Mouse (Mus musculus): Measurements from ENCODE around the gene Gm21969. TPM values are rescaled to one million over a fixed set of nuclear protein-coding genes. Genes with fewer than 3 reads are reported as not detected.

Gm21969 gene
- total RNA-seq, 2 experiments from 2014 or later, result not detected

DNA sequence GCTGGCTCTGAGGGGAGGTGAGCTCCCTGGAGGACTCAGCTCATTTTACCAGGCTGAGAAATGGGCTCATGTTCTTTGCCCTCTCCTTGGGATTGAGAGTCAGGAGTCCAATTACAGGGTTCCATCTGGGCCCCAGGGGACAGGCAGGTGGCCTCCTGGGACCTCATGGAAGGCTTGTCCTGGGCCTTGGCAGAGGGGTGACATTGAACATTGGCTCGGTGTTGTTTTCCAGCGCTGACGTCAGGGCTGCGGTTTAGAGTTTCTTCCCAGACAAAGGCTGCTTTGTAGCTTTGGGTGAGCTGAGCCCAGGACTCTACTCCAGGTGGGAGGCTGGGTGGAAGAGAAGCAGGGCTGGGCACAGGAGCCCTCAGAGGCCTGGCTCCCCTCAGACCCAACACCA lies 15.2 kb upstream of the Gm21969 start:
- DNase-seq (ENCODE audit: extremely low spot score in 1 of 2, low spot score in 2 of 2), result no peak
- intact Hi-C loops (cut with DNase I), result no loop called here
- TF ChIP-seq CTCF (IDR thresholded peaks at IDR 0.05), result no peak
- Histone ChIP-seq H3K4me3 (no peak overlapping the region), H3K27ac (peak overlapping the region; percentile 32; the same call in 1 of the 2 replicates)

DNA sequence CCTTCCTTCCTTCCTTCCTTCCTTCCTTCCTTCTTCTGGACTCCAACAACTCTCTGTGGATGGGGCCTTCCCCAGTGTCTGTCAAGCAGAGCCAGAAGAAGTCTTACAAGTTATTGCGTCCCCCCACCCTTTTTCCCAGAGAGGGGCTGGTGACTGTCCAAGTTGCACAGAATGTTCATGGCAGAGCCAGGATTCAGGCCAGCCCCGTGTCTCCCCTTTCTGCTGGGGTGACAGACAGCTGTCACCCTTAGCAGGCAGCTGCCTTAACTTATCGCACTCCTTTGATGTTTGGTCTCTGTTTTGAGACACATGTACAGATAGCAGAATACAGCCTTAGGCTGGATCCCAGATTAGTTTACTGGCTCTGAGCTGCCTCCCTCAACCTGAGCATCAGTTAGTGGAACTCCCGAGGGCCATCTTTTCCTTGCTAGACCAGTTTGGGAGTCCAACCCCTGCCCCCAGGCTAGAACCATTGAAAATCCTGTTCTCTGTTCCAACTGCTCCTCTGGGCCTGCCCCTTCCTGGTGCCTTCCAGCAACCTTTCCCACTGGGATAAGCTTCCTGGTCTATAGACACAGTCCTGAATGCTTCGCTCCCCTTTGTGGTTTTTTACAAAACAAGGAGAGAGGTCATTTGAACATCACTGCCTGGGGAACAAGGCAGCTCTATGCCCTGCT lies 13.5 kb upstream of the Gm21969 start:
- TF ChIP-seq CTCF (IDR thresholded peaks at IDR 0.05), result no peak
- no peak for DNase-seq (ENCODE audit: extremely low spot score in 1 of 2, low spot score in 2 of 2)
- Histone ChIP-seq H3K27ac (no peak overlapping the region), H3K4me3 (no peak overlapping the region)
- intact Hi-C loops (cut with DNase I), result no loop called here

DNA sequence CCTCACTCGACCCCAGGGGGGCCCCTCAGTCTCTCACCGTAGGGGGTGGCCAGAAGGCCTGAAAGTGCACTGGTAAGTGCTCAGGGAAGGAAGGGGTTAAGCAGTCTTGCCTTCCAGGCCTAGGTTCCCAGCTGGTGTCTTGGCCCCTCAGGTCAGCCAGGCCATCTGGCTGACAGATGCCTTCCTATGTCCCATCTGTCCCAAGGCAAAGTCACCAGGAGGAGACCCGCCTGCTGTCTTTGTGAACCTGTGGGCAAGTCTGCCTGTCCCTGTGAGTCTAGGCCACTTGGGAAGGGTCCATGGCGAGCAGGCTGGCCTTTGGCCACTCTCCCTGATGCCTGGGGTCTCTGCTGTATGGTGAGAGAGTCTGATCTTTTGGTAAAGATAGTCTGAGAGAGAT lies 12.5 kb upstream of the Gm21969 start:
- H3K27ac ChIP-seq, result no peak overlapping the region
- intact Hi-C loops (cut with DNase I), result no loop called here
- no peak overlapping the region for H3K4me3 ChIP-seq
- TF ChIP-seq CTCF (IDR thresholded peaks at IDR 0.05), result no peak
- no peak for DNase-seq (ENCODE audit: extremely low spot score in 1 of 2, low spot score in 2 of 2)

DNA sequence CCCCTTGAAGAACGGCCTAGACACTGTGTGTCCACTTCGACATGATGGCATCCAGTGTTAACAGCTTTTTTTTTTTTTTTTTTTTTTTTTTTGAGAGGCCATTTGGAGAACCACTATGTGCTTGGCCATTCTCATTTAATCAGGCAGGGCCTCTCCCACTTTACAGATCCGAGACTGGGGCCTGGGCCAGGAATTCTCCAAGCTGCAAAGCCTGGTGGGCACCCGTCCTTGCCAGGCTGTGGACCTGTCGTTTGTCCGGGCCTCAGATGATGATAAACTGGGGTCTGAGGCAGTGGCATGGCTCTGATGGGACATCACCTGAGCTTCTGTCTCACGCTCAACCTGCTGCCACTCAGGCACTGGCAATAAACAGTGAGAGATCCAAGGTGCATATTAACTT lies 10.1 kb upstream of the Gm21969 start:
- H3K27ac ChIP-seq, result peak overlapping the region; percentile 30; the same call in 1 of the 2 replicates
- DNase-seq (ENCODE audit: extremely low spot score in 1 of 2, low spot score in 2 of 2), result no peak
- TF ChIP-seq CTCF (IDR thresholded peaks at IDR 0.05), result no peak
- intact Hi-C loops (cut with DNase I), result no loop called here
- H3K4me3 ChIP-seq, result no peak overlapping the region

DNA sequence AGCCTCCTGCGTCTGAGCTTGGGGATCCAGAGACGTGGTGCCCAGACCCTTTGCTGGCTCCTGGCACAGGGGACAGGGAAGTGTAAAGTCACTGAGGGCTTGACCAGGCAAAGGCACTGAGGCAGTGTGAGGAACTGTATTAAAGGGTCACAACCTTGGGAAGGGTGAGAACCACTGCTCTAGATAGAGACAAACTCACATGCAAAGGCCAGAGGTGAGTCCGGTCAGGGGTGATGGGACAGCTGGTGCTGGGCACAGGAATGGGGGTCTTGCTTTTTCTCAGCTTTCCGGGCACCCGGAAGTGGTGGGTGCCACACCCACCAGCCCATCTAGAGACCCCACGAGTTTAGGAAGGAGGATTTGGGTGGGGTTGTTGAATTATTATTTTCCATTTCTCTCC lies 9.6 kb upstream of the Gm21969 start:
- DNase-seq (ENCODE audit: extremely low spot score in 1 of 2, low spot score in 2 of 2), result no peak
- H3K4me3 ChIP-seq, result no peak overlapping the region
- TF ChIP-seq CTCF (IDR thresholded peaks at IDR 0.05), result no peak
- intact Hi-C loops (cut with DNase I), result no loop called here
- peak overlapping the region; percentile 30; the same call in 1 of the 2 replicates for H3K27ac ChIP-seq

DNA sequence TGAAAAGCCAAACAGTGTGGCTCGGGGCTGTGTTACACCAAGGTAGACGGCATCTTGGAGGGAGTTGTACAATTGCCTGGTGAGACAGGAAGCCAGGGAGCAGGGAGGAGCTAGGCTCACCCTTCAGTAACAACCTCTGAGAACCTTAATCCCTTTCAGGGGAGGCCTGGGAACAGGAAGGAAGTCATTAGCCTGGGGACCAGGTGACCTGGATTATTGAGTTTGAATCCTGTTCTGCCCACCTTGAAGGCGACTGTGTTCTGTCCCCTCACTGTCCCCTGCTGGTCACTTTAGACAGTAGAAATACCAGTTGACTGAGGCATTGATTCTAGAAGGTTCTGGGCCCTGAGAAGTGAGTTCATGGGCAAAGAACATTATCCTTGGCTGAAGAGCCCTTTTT lies 8.9 kb upstream of the Gm21969 start:
- intact Hi-C loops (cut with DNase I), result no loop called here
- Histone ChIP-seq H3K4me3 (no peak overlapping the region), H3K27ac (no peak overlapping the region)
- DNase-seq (ENCODE audit: extremely low spot score in 1 of 2, low spot score in 2 of 2), result no peak
- peak; percentile 35 for TF ChIP-seq CTCF (IDR thresholded peaks at IDR 0.05)

DNA sequence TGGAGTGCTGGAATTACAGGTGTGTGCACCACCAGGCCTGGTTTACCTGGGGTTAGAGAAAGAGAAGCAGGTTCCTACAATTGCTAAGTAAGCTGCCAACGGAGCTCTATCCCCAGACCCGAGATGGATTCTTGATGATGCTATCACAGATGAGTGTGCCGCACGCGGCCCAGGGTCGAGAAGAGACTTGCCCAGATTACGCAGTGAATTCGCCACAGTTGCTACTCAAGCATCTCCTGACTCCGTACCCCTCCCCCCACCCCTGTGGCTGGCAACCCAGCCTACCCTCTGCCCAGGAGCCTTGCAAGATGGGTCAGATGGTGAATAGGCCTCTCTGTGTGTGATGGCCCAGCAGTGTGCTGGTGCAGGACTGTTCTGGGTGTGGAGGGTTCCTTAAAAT lies 6.3 kb upstream of the Gm21969 start:
- intact Hi-C loops (cut with DNase I), result no loop called here
- Histone ChIP-seq H3K27ac (no peak overlapping the region), H3K4me3 (no peak overlapping the region)
- no peak for TF ChIP-seq CTCF (IDR thresholded peaks at IDR 0.05)
- DNase-seq (ENCODE audit: extremely low spot score in 1 of 2, low spot score in 2 of 2), result no peak

DNA sequence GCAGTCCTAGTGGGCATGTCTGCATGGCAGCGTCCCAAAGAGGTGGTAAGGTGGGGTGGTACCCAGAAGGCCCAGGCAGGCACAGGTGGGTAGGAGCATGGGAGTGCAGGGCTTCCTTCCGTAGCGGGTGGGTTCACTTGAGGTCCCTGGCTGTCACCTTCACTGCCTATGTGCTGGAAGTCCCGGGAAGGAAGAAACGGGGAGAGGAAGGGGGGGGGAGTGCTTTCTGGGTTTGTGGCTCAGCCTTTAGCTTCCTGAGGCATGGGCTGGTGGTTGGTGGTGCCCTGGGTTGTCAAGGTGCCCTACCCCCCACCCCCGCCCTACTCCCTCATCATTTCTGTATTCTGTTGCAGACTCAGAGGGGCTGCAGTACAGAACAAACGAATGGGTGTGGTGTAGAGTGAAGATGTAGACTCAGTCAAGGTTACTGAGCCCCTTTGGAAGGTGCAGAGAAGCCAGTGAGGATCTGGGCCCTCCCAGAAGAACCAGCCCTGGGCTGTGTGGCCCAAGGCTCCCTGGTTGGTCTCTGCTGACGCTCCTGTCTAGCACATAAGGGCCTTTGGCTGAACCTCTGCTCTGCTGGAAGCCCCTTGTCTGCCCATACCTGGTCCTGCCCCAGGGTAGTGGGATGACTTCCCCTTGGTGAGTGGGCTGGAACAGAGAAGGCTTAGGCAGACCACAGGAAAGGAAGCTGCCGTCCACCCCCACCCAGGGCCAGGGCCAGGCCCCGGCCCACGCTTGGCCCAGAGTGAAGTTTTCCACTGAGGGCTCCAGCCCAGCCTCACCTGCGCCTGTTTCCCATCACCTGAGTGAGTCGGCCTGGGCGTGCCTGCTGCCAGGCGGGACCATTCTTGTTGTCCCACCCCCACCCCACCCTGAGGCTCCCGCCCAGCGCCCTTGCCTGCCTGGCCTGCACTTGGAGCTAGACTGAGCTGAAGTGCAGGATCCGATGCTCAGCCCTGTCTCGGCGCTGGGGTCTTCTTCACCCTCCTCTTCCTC lies 5.4 kb upstream of the Gm21969 start:
- Histone ChIP-seq H3K27ac (peak overlapping the region; percentile 85), H3K4me3 (no peak overlapping the region)
- no peak for DNase-seq (ENCODE audit: extremely low spot score in 1 of 2, low spot score in 2 of 2)
- no peak for TF ChIP-seq CTCF (IDR thresholded peaks at IDR 0.05)
- intact Hi-C loops (cut with DNase I), result no loop called here

DNA sequence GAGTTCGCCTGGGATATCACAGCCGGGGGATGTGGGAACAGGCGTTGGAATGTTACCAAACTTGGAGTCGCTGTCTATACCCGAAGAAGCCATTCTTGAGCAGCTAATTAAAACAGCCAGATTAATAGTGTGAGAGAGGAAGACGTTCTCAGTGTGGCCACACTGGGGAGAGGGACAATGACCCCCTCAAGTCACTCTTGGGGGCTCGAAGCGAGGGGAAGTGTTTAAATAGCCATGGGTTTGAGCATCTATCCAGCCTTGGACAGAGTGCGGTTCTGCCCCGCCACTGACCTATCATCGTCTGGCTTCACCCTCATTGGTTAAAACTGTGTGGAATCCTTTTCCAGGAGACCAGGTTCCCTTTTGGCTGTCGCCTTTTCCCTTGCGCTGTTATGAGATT lies 4.6 kb upstream of the Gm21969 start:
- H3K27ac ChIP-seq, result peak overlapping the region; percentile 85
- H3K4me3 ChIP-seq, result no peak overlapping the region
- intact Hi-C loops (cut with DNase I), result no loop called here
- no peak for DNase-seq (ENCODE audit: extremely low spot score in 1 of 2, low spot score in 2 of 2)
- no peak for TF ChIP-seq CTCF (IDR thresholded peaks at IDR 0.05)

DNA sequence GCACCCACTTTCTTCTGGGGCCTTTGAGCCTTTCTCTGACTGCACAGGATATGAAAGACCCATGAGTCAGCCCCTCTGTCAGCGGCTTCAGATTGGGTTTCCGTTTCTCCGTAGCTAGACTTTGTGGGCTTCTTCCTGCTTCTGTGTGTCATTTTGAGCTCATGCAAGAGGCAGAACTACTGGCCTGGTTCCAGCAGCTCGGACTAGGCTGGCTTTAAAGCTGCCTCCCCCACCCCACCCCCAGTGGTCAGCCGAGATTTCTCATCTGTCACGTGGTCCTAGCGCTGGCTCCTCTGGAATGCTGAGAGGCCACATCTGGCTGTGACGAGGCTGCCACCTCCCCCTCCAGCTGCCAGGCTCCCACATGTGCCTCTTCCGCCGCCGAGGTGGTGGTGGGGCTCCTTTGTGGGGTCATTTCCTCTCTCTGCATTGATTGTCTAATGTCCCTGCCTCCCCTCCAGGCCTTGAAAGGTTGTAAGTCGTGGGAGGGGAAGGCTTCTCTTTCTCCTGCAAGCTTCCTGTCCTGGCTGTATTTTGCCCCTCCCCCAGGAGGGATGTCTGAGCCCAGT lies 4.0 kb upstream of the Gm21969 start:
- DNase-seq (ENCODE audit: extremely low spot score in 1 of 2, low spot score in 2 of 2), result peak; percentile 58 to 64
- Histone ChIP-seq H3K4me3 (0 out of 2 replicates have a peak overlapping the region, but pooled peaks have one; percentile 11), H3K27ac (peak overlapping the region; percentile 85)
- TF ChIP-seq CTCF (IDR thresholded peaks at IDR 0.05), result no peak; the same call in 1 of the 2 replicates
- intact Hi-C loops (cut with DNase I), result no loop called here

DNA sequence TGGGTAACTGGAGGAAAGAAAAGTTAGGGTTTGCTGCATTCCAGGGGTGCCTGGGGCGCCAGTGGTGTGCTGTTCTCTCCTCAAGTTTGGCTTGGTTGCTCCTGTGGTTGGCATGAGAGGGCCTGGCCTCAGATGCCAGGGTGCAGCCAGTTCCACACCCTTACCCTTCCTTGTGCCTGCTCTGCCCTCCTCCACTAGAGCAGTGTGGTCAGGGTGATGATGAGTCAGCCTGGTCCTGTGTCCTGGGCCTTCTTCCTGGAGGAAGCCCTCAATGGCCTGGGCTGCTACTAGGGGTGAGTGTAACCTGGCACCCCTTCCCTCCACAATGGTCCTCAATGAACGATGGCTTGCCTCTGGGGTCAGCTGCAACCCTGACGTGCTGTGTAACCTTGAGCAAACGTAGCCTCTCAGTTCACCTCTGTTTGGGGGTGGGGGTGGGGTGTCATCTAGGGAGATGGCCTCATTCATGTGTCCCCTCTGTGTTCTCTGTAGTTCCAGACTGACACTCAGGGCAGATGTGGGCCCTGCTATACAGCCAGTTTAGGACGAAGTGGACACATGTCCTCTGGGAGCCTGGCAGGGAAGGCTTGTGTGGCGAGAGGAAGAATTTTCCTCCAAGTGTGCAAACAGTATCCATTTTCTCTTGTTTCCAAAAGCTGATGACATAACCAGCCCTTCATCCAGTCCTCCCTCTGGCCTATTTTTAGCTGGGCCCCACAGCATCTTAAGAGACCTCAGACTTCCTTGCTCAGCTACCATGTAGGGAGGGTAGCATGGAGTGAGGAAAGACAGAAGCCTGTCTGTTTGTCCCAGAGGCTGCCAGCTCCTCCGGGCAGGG lies 1.2 kb upstream of the Gm21969 start:
- no peak for TF ChIP-seq CTCF (IDR thresholded peaks at IDR 0.05)
- intact Hi-C loops (cut with DNase I), result loop anchor here (1.0 kb wide), 1 partner anchor 27 kb away; no protein-coding TSS in a partner anchor
- no peak for DNase-seq (ENCODE audit: extremely low spot score in 1 of 2, low spot score in 2 of 2)
- H3K4me3 ChIP-seq, result no peak overlapping the region
- peak overlapping the region; percentile 67 for H3K27ac ChIP-seq
